Mouse (Mus musculus): ENCODE results near the gene Olfr1217.
"Not testable (repeated sequence)": the region's sequence is repeated elsewhere in the genome, so short reads cannot be mapped to it uniquely, and the experiment has no call there.

Gene Olfr1217

GRCm38 (mm10) chr2:89031965-89032364 lies at the start of gene Olfr1217:
Olfr1217 (minus strand) TSS chr2:89032065.
- DNase-seq (ENCODE audit: low spot score in 2 of 2) = no peak

DNA sequence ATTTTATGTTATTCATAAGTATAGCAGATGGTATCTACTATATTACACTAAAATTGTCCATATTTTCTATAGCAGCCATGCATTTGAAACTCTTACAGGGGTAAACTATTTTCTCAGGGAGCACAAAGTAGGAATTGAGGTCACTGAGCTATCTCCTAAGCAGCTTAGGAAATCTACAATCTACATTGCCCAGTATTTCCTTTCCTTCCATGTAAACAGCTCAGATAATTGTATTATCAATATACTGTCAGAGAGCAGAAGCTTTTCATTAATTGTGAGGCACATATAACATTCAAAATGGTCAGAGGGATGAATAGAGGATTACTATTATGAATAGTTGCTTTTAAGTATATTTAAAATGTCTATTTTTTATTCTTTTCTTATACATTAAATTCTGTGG lies 49.6 kb upstream of the Olfr1217 start:
- DNase-seq (ENCODE audit: low spot score in 2 of 2) = no peak

DNA sequence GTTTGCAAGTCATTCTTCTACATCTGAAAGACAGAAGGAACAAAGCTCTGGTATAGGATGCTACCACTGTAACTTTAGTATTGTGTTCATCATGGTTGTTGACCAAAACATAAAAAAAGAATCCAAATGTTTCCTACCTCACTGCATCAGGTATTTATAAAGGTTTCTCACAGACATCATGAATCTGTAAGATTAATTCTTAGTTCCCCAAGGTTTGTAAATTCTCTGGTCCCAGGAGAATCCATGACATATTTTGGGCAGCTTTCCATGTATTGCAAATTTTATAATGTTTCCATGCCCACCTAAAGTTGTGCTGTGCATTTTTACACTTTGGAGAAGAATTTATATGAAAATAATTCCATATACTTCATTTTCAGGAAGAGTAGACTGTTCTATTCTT lies 29.2 kb upstream of the Olfr1217 start, which contains the start of gene Olfr1218:
Gene Olfr1218 (minus strand): TSS at position 101 of the 400 bp plus-strand sequence.
- DNase-seq (ENCODE audit: low spot score in 2 of 2) = no peak

DNA sequence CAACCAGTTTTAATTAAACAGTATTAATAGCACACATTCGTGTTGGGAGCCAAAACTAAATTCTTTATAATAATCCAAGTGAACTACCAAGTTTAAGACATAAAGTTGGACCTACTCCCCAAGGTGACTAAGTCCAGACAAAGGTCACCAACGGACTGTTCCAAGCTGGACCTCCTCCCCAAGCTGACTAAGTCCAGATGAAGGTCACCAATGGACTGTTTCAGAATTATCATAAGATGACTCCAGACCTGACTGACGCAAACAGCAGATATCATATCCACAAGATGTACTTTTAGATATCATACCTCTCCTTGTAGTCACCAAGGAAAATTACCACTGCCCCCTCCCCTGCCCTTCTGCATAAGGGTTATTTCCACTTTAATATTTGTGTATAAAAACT lies 10.4 kb downstream of the Olfr1217 start:
- not testable (repeated sequence) for DNase-seq (ENCODE audit: low spot score in 2 of 2)

GRCm38 (mm10) chr2:89018240-89018639 lies 13.6 kb downstream of the Olfr1217 start, which contains the start of gene Olfr1216:
Olfr1216 (minus strand) TSS chr2:89018340.
- DNase-seq (ENCODE audit: low spot score in 2 of 2) = no peak

GRCm38 (mm10) chr2:89006873-89007272 lies 25.0 kb downstream of the Olfr1217 start, which contains the start of gene Olfr1215:
Olfr1215 (minus strand) TSS chr2:89006973.
- no peak for DNase-seq (ENCODE audit: low spot score in 2 of 2)

DNA sequence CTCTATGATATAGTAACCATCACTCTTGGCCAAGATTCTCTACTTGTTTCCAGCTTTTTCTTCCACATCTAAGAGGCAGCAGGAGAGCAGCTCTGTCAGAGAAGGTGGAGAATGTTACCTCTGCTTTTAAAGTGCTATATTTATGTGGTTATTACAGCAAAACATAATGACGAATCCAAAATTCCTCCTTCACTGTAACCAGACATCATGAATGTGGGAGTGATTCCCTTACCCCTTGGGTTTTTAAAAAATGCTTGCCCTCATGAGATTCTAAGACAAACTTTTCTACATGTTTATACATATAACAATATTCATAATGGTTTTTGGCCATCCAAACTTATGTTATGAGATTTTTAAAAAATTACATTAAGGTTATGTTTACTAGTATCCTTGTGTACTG lies 39.3 kb downstream of the Olfr1217 start, which contains the start of gene Olfr1214:
Gene Olfr1214 (minus strand): TSS at position 101 of the 400 bp plus-strand sequence.
- DNase-seq (ENCODE audit: low spot score in 2 of 2) = no peak

DNA sequence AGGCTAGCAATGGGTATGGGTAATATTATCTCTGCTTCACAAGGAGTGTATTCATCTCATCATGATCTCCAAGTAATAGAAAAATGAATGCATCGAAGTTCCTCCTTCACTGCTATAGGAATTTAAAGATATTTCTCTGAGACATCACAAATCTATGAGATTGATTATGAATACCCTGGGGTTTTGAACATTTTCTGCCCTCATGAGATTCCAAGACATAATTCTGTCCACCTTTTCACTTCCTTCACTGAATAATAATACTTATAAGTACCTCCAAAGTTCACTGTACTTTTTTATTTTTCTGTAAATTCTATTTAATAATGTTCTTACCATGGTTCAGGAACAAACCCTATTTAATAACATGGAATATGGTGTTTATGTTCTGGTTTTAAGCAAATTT lies 51.7 kb downstream of the Olfr1217 start, which contains the start of gene Gm13762:
Gene Gm13762 (minus strand): TSS at position 101 of the 400 bp plus-strand sequence.
- DNase-seq (ENCODE audit: low spot score in 2 of 2) = no peak
